Mouse (Mus musculus): ENCODE data around the gene Hexb. TPM values are rescaled to one million over a fixed set of nuclear protein-coding genes. Genes with fewer than 3 reads are reported as not detected.
A peak's percentile ranks its signal among the peaks of the same experiment; 100 is the strongest.

Gene Hexb
- polyA plus RNA-seq, 1 experiment, result 30.9 TPM

GRCm38 (mm10) chr13:97199123-97199522 is 966 bp upstream of the Hexb start:
- no peaks in the 10 kb centered on the region for H3K36me3 ChIP-seq (ENCODE audit: control insufficient read depth, insufficient read depth)
- TF ChIP-seq POLR2AphosphoS2 (IDR thresholded peaks at IDR 0.05; ENCODE audit: insufficient read length, low read depth) (no peak), CEBPB (IDR thresholded peaks at IDR 0.05; ENCODE audit: insufficient read depth, poor library complexity, severe bottlenecking) (no peak), REST (IDR thresholded peaks at IDR 0.05; ENCODE audit: insufficient read depth, insufficient read length) (no peak), MAX (IDR thresholded peaks at IDR 0.05; ENCODE audit: low read depth) (no peak)
- H3K27me3 ChIP-seq (ENCODE audit: control insufficient read depth, insufficient read depth, insufficient read length), result no peaks in the 10 kb centered on the region

GRCm38 (mm10) chr13:97196925-97197218 is 1.3 kb downstream of the Hexb start:
- H3ac ChIP-seq (ENCODE audit: control insufficient read depth, insufficient read length), result no peak overlapping the region
- no peak for TF ChIP-seq E2F4 (IDR thresholded peaks at IDR 0.05; ENCODE audit: insufficient read depth)
- TF ChIP-seq MAX (IDR thresholded peaks at IDR 0.05; ENCODE audit: low read depth), result no peak
- no peak for TF ChIP-seq REST (IDR thresholded peaks at IDR 0.05; ENCODE audit: insufficient read depth, insufficient read length)
- no peak for TF ChIP-seq POLR2AphosphoS2 (IDR thresholded peaks at IDR 0.05; ENCODE audit: insufficient read length, low read depth)
- TF ChIP-seq TCF3 (IDR thresholded peaks at IDR 0.05; ENCODE audit: insufficient read length, low read depth), result no peak
- TF ChIP-seq POLR2A (IDR thresholded peaks at IDR 0.05; ENCODE audit: insufficient read length, low read depth), result no peak
- no peak for TF ChIP-seq CEBPB (IDR thresholded peaks at IDR 0.05; ENCODE audit: insufficient read depth, poor library complexity, severe bottlenecking)
- TF ChIP-seq SRF (IDR thresholded peaks at IDR 0.05; ENCODE audit: control insufficient read depth, insufficient read length, low read depth), result no peak
- no peak for TF ChIP-seq TCF12 (IDR thresholded peaks at IDR 0.05; ENCODE audit: insufficient read depth, poor library complexity, severe bottlenecking)
- TF ChIP-seq MYOD1 (IDR thresholded peaks at IDR 0.05; ENCODE audit: control insufficient read depth in 1 of 3, insufficient read length in 2 of 3, low read depth in 2 of 3), result no peak
- no peak for TF ChIP-seq MYOG (IDR thresholded peaks at IDR 0.05; ENCODE audit: control insufficient read depth in 1 of 3, insufficient read depth in 1 of 3, insufficient read length in 2 of 3, low read depth in 2 of 3)
- no peak for TF ChIP-seq USF1 (IDR thresholded peaks at IDR 0.05; ENCODE audit: low read depth)
- peak overlapping the region; percentile 30 for H3K4me3 ChIP-seq
- no peaks in the 10 kb centered on the region for H3K27me3 ChIP-seq (ENCODE audit: control insufficient read depth, insufficient read depth, insufficient read length)
- peak overlapping the region; percentile 81 for H3K4me2 ChIP-seq (ENCODE audit: low read depth)
- no peaks in the 10 kb centered on the region for H3K36me3 ChIP-seq (ENCODE audit: control insufficient read depth, insufficient read depth)
- no peaks in the 10 kb centered on the region for H3K79me2 ChIP-seq (ENCODE audit: control insufficient read depth, insufficient read depth)

More at GRCm38 (mm10) chr13:97199123-97199522, 966 bp upstream of the Hexb start:
- Histone ChIP-seq H3ac (ENCODE audit: control insufficient read depth, insufficient read length) (no peak overlapping the region), H3K79me2 (ENCODE audit: control insufficient read depth, insufficient read depth) (no peaks in the 10 kb centered on the region), H3K4me3 (no peak overlapping the region), H3K4me2 (ENCODE audit: low read depth) (peak overlapping the region; percentile 81)

- no peak overlapping the region for H3ac ChIP-seq (ENCODE audit: control insufficient read depth, insufficient read length)
- no peaks in the 10 kb centered on the region for H3K36me3 ChIP-seq (ENCODE audit: control insufficient read depth, insufficient read depth)
- H3K4me2 ChIP-seq (ENCODE audit: low read depth), result no peak overlapping the region
- no peak for TF ChIP-seq USF1 (IDR thresholded peaks at IDR 0.05; ENCODE audit: low read depth)
- TF ChIP-seq E2F4 (IDR thresholded peaks at IDR 0.05; ENCODE audit: insufficient read depth), result no peak
- no peak for TF ChIP-seq SRF (IDR thresholded peaks at IDR 0.05; ENCODE audit: control insufficient read depth, insufficient read length, low read depth)
- no peak for TF ChIP-seq TCF12 (IDR thresholded peaks at IDR 0.05; ENCODE audit: insufficient read depth, poor library complexity, severe bottlenecking)
- no peak for TF ChIP-seq POLR2AphosphoS2 (IDR thresholded peaks at IDR 0.05; ENCODE audit: insufficient read length, low read depth)
- no peak for TF ChIP-seq POLR2A (IDR thresholded peaks at IDR 0.05; ENCODE audit: insufficient read length, low read depth)
- TF ChIP-seq TCF3 (IDR thresholded peaks at IDR 0.05; ENCODE audit: insufficient read length, low read depth), result no peak
- TF ChIP-seq CEBPB (IDR thresholded peaks at IDR 0.05; ENCODE audit: insufficient read depth, poor library complexity, severe bottlenecking), result no peak
- H3K79me2 ChIP-seq (ENCODE audit: control insufficient read depth, insufficient read depth), result no peaks in the 10 kb centered on the region
- H3K4me3 ChIP-seq, result no peak overlapping the region
- no peaks in the 10 kb centered on the region for H3K27me3 ChIP-seq (ENCODE audit: control insufficient read depth, insufficient read depth, insufficient read length)
Measured at GRCm38 (mm10) chr13:97196186-97196924, 1.8 kb downstream of the Hexb start.

GRCm38 (mm10) chr13:97193420-97193819 is 4.7 kb downstream of the Hexb start:
- no peak overlapping the region for H3ac ChIP-seq (ENCODE audit: control insufficient read depth, insufficient read length)
- no peak for TF ChIP-seq MAX (IDR thresholded peaks at IDR 0.05; ENCODE audit: low read depth)
- no peak for TF ChIP-seq MYOG (IDR thresholded peaks at IDR 0.05; ENCODE audit: control insufficient read depth in 1 of 3, insufficient read depth in 1 of 3, insufficient read length in 2 of 3, low read depth in 2 of 3)
- TF ChIP-seq CEBPB (IDR thresholded peaks at IDR 0.05; ENCODE audit: insufficient read depth, poor library complexity, severe bottlenecking), result no peak
- no peak for TF ChIP-seq MYOD1 (IDR thresholded peaks at IDR 0.05; ENCODE audit: control insufficient read depth in 1 of 3, insufficient read length in 2 of 3, low read depth in 2 of 3)
- no peak for TF ChIP-seq POLR2A (IDR thresholded peaks at IDR 0.05; ENCODE audit: insufficient read length, low read depth)
- TF ChIP-seq E2F4 (IDR thresholded peaks at IDR 0.05; ENCODE audit: insufficient read depth), result no peak
- no peak for TF ChIP-seq SRF (IDR thresholded peaks at IDR 0.05; ENCODE audit: control insufficient read depth, insufficient read length, low read depth)
- no peak for TF ChIP-seq USF1 (IDR thresholded peaks at IDR 0.05; ENCODE audit: low read depth)
- TF ChIP-seq TCF12 (IDR thresholded peaks at IDR 0.05; ENCODE audit: insufficient read depth, poor library complexity, severe bottlenecking), result no peak
- TF ChIP-seq TCF3 (IDR thresholded peaks at IDR 0.05; ENCODE audit: insufficient read length, low read depth), result no peak
- TF ChIP-seq REST (IDR thresholded peaks at IDR 0.05; ENCODE audit: insufficient read depth, insufficient read length), result no peak
- peaks cover 7% of the 10 kb centered on the region for H3K36me3 ChIP-seq (ENCODE audit: control insufficient read depth, insufficient read depth)
- no peaks in the 10 kb centered on the region for H3K79me2 ChIP-seq (ENCODE audit: control insufficient read depth, insufficient read depth)
- H3K4me3 ChIP-seq, result no peak overlapping the region
- no peak overlapping the region for H3K4me2 ChIP-seq (ENCODE audit: low read depth)
- H3K27me3 ChIP-seq (ENCODE audit: control insufficient read depth, insufficient read depth, insufficient read length), result no peaks in the 10 kb centered on the region

- H3ac ChIP-seq (ENCODE audit: control insufficient read depth, insufficient read length), result no peak overlapping the region
- H3K4me3 ChIP-seq, result no peak overlapping the region
- no peaks in the 10 kb centered on the region for H3K79me2 ChIP-seq (ENCODE audit: control insufficient read depth, insufficient read depth)
- no peak overlapping the region for H3K4me2 ChIP-seq (ENCODE audit: low read depth)
- peaks cover 7% of the 10 kb centered on the region for H3K36me3 ChIP-seq (ENCODE audit: control insufficient read depth, insufficient read depth)
- H3K27me3 ChIP-seq (ENCODE audit: control insufficient read depth, insufficient read depth, insufficient read length), result no peaks in the 10 kb centered on the region
- TF ChIP-seq MYOG (IDR thresholded peaks at IDR 0.05; ENCODE audit: control insufficient read depth in 1 of 3, insufficient read depth in 1 of 3, insufficient read length in 2 of 3, low read depth in 2 of 3), result no peak
- no peak for TF ChIP-seq TCF3 (IDR thresholded peaks at IDR 0.05; ENCODE audit: insufficient read length, low read depth)
- TF ChIP-seq MAX (IDR thresholded peaks at IDR 0.05; ENCODE audit: low read depth), result no peak
- no peak for TF ChIP-seq MYOD1 (IDR thresholded peaks at IDR 0.05; ENCODE audit: control insufficient read depth in 1 of 3, insufficient read length in 2 of 3, low read depth in 2 of 3)
- TF ChIP-seq SRF (IDR thresholded peaks at IDR 0.05; ENCODE audit: control insufficient read depth, insufficient read length, low read depth), result no peak
- no peak for TF ChIP-seq TCF12 (IDR thresholded peaks at IDR 0.05; ENCODE audit: insufficient read depth, poor library complexity, severe bottlenecking)
- TF ChIP-seq E2F4 (IDR thresholded peaks at IDR 0.05; ENCODE audit: insufficient read depth), result no peak
- TF ChIP-seq CEBPB (IDR thresholded peaks at IDR 0.05; ENCODE audit: insufficient read depth, poor library complexity, severe bottlenecking), result no peak
- no peak for TF ChIP-seq USF1 (IDR thresholded peaks at IDR 0.05; ENCODE audit: low read depth)
- no peak for TF ChIP-seq POLR2AphosphoS2 (IDR thresholded peaks at IDR 0.05; ENCODE audit: insufficient read length, low read depth)
- no peak for TF ChIP-seq REST (IDR thresholded peaks at IDR 0.05; ENCODE audit: insufficient read depth, insufficient read length)
- no peak for TF ChIP-seq POLR2A (IDR thresholded peaks at IDR 0.05; ENCODE audit: insufficient read length, low read depth)
Measured at GRCm38 (mm10) chr13:97192649-97193048, 5.5 kb downstream of the Hexb start.
